17 mouse cellular contexts compared by ENCODE assay signal in genomic region chr4:142761577-142761976, GRCm38 (mm10).
"Had no signal": no experiment of that assay in that cellular context is flagged by ENCODE, and none has a peak within 500 bp of the region (broad histone marks: within the 10 kb centered on the region; RNA-seq: fewer than 3 reads in every experiment).

No protein-coding gene starts in this region.

- H3K4me1 ChIP-seq: liver, embryonic 12.5 days; neural tube, embryonic 13.5 days; neural tube, embryonic 15.5 days had no signal

- H3K27me3 ChIP-seq: liver, embryonic 12.5 days; neural tube, embryonic 15.5 days had no signal

- H3K27ac ChIP-seq: liver, embryonic 12.5 days; liver, embryonic 14.5 days; neural tube, embryonic 13.5 days; neural tube, embryonic 15.5 days had no signal

- ATAC-seq: liver, embryonic 12.5 days had no signal

- H3K36me3 ChIP-seq: liver, embryonic 12.5 days; neural tube, embryonic 13.5 days; neural tube, embryonic 15.5 days had no signal

- H3K4me2 ChIP-seq: liver, embryonic 12.5 days; lung, embryonic 14.5 days; neural tube, embryonic 13.5 days; neural tube, embryonic 15.5 days had no signal

- DNase-seq: lung, adult 18-20 months; lung, embryonic 14.5 days; lung, postnatal 10 days; lung, postnatal 4 days; retina, postnatal 1 day; right cerebral cortex, adult 18-20 months; right cerebral cortex, postnatal 25 days; right cerebral cortex, postnatal 4 days; spleen, adult 18-20 months; thymus, adult 18-20 months; thymus, postnatal 14 days; thymus, postnatal 36 days had no signal

- H3K9ac ChIP-seq: liver, embryonic 12.5 days; liver, embryonic 14.5 days; lung, embryonic 14.5 days; neural tube, embryonic 13.5 days; neural tube, embryonic 15.5 days had no signal

- H3K4me3 ChIP-seq: liver, embryonic 12.5 days; myocyte; neural tube, embryonic 13.5 days; neural tube, embryonic 15.5 days had no signal

- H3K9me3 ChIP-seq: neural tube, embryonic 15.5 days had no signal
